Mouse (Mus musculus) heart, postnatal 0 days (tissue): ENCODE results near the gene AC124108.1.

Source experiments
- CTCF ChIP-seq: IDR thresholded peaks from 2 replicates; pipeline ENCODE4 v1.5.1; 2016; ENCODE audit warnings: antibody characterized with exemption, control low read depth, low read depth
- EP300 ChIP-seq: IDR thresholded peaks from 2 replicates; pipeline ENCODE4 v1.6.1; 2016; ENCODE audit warnings: antibody characterized with exemption, low read depth

DNA sequence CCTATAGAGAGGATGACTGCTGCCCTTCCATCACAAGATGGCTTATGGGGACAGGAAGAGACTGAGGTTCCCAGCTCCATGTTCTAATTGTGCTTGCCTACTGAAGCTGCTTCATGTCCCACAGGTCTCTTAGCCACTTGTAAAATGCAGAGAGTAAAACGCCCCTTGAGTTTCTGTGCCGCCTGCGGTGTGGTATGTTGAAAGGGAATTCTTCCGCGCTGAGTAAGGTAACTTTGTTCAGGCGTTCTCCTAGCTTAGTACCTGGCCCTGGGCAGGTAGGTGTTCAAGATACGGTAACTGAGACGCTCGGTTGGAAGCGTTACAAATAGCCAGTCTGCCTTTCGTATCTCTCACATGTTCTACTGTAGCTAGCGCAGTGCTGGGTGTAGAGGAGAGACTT, 20.4 kb downstream of the AC124108.1 start:
- TF ChIP-seq CTCF = no peak
- TF ChIP-seq EP300 = no peak
